Mouse (Mus musculus): Measurements from ENCODE around the gene Fgfr2.

The Fgfr2 gene

DNA sequence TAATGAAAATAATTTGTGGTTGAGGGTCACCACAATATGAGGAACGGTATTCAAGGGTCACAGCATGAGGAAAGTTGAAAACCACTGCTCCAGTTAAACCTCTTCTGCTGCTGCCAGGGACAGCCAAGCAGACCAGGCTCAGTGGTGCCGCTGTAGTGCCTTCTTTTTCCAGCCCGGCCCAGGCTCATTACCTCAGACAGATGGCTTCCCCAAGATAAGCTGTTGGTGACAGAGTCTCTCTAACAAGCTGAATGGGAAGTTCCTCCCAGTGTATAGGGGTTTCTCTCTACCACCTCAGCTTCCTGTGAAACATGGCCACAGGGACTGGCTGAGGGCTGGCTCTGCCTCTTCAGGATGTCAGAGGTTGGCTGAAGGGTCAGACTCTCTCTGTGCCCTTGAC is 1152.9 kb downstream of the Fgfr2 start:
- no peak for DNase-seq (ENCODE audit: low spot score in 2 of 2)

GRCm38 (mm10) chr7:131966916-131967494 is 1156.1 kb downstream of the Fgfr2 start:
- DNase-seq (ENCODE audit: low spot score in 2 of 2), result peak; percentile 20 to 33

- DNase-seq (ENCODE audit: low spot score in 2 of 2), result peak; percentile 36 to 48
Measured at GRCm38 (mm10) chr7:131966023-131966915, 1156.9 kb downstream of the Fgfr2 start, which contains the start of gene Gpr26. Gpr26 (plus strand) TSS chr7:131966460.

DNA sequence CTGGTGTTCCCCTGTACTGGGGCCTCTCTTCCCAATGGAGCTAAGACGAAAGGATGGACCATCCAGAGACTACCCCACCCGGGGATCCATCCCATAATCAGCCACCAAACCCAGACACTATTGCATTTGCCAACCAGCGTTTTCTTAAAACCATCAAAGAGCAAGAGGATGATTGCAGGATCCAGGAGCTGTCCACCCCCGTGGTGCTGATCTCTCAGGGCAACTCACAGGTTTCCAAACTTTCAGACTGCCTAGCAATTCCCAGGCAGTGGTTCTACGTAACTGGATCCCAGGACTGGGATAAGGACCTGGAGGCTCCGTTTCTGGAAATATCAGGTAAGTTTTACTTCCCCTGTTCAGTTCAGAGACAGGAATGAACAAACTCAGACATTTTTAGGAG is 1162.6 kb downstream of the Fgfr2 start:
- no peak for DNase-seq (ENCODE audit: low spot score in 2 of 2)

DNA sequence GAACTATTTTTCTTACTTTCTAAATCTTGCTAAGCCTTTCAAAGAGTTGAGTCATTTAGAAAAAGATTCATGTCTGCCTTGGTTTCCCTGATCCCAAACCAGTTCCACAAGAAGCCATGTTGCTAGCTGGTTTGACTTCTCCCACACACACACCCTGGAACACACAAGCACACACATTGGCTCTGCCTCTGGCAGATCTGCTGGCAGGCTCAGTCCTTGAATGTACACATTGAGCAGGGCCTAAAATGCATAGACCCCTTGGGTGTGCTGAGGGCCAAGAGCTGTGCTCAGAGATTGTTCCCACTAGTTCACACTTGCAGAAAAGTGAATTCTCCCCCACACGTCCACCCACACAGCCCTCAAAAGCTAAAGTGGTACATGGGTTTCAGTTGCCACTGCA is 1164.4 kb downstream of the Fgfr2 start:
- DNase-seq (ENCODE audit: low spot score in 2 of 2), result no peak

- no peak for DNase-seq (ENCODE audit: low spot score in 2 of 2)
Measured at GRCm38 (mm10) chr7:131953402-131953801, 1169.7 kb downstream of the Fgfr2 start.

GRCm38 (mm10) chr7:131951131-131951530 is 1172.0 kb downstream of the Fgfr2 start:
- no peak for DNase-seq (ENCODE audit: low spot score in 2 of 2)

- no peak for DNase-seq (ENCODE audit: low spot score in 2 of 2)
Measured at GRCm38 (mm10) chr7:131937611-131938010, 1185.5 kb downstream of the Fgfr2 start.

GRCm38 (mm10) chr7:131927288-131928050 is 1195.7 kb downstream of the Fgfr2 start:
- no peak for DNase-seq (ENCODE audit: low spot score in 2 of 2)

GRCm38 (mm10) chr7:131917384-131917783 is 1205.8 kb downstream of the Fgfr2 start:
- DNase-seq (ENCODE audit: low spot score in 2 of 2), result no peak

- DNase-seq (ENCODE audit: low spot score in 2 of 2), result peak in 1 of 2 experiments; percentile 26
Measured at GRCm38 (mm10) chr7:131909611-131910010, 1213.5 kb downstream of the Fgfr2 start.

DNA sequence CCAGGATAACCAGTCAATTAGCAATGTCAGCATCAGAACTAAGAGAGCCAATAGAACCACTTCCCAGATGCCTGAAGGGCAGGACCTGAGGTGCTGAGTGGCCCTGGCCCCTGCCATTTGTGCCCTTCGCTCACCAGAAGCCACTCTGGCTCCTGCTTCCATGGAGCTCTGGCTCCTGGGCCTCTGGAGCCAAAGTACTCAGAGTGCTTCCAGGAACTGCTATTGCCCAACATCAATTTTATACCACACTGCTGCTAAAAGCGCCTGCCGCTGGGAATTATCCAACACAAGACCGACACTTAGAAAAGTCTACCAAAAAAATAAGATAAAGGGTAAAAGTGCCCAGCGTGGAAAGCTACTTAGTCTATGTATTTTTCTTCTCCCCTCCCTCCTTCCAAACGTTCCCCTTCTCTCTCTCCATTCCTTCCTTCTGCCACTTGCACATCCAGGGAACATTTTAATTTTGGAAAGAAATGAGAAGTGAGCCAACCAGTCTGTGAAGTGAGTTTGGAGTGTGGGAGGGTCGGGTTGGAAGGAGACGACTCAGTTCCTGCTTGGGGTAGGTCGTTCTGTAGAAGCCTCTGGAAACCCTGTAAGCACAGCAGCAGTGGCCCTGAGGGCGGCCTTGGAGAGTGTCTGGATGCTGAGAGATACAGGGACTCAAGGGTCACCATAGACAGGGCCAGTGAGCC is 1216.5 kb downstream of the Fgfr2 start:
- no peak for DNase-seq (ENCODE audit: low spot score in 2 of 2)

DNA sequence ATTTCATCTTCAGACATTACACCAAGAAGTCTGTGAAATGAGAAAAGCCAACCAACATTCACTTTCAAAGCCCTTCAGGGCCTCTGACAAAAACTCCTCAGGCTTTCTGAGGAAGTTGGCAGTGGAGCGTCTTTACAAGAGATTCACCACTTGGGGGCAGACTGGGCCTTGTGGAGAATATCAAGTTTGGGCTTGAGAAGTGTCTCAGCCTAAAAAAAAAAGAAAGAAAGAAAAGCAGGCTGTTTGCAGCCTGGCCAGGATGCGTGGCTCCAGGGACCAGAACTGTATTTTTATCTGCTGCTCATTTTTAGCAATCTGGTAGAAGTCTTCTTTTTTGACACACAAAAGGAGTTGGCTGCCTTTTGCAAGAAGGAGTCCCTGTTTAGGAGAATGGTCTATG is 1223.8 kb downstream of the Fgfr2 start:
- peak; percentile 69 to 73 for DNase-seq (ENCODE audit: low spot score in 2 of 2)

- peak in 1 of 2 experiments; percentile 29 for DNase-seq (ENCODE audit: low spot score in 2 of 2)
Measured at GRCm38 (mm10) chr7:131897282-131897681, 1225.9 kb downstream of the Fgfr2 start.

- DNase-seq (ENCODE audit: low spot score in 2 of 2), result no peak
Measured at GRCm38 (mm10) chr7:131882824-131883223, 1240.3 kb downstream of the Fgfr2 start.

DNA sequence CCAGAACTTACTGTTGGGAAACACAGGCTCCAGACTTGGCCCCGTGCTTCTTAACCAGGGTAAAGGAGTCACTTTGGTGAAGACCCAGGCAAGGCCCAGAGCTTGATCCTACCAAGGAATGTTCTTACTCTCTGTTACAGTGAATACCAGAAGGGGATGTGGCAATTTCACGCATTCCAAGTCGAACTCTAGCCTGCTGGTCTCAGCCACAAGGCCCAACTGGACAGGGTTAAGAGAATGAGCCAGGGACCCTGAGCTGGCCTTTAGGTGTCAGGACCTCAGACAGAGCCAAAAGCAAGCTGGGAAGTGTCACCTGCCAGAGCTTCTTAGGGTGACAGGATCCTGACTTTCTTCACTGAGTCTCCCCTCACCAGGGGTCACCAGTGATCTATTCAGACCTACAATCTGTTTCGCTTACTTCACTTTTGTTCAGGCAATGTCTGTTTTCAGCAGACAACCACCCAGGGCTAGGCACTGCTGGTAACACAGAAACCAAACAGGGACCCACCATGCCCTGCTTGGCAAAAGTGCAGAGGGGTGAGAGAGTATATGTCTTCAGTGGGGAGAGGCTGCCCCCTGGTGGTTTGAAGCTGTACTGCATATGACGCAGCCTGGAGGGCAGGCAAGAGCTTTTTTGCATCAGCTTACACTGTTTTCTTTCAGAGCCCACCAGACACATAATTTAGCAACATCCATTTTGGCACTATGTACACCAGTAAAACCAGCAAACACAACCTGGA is 1241.1 kb downstream of the Fgfr2 start:
- peak; percentile 32 to 76 for DNase-seq (ENCODE audit: low spot score in 2 of 2)

DNA sequence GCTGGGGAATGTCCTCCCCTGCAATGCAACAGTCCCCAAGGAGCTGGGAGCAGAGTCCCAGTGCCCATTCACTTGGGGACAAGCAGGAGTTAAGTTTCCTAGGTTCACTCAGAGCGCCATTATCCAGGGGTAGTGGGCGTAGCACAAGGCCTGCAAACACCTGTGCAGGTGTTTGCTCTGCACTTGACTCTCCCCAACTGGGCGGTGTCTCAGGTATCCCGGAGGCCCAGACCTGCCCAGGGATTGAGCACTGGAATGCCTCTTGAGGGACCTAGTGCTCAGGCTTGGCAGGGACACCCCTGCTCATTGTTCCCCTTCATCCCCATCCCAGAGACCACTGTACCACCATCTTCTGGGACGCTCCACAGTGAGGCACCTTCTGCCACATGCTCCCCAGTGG is 1243.0 kb downstream of the Fgfr2 start:
- no peak for DNase-seq (ENCODE audit: low spot score in 2 of 2)

DNA sequence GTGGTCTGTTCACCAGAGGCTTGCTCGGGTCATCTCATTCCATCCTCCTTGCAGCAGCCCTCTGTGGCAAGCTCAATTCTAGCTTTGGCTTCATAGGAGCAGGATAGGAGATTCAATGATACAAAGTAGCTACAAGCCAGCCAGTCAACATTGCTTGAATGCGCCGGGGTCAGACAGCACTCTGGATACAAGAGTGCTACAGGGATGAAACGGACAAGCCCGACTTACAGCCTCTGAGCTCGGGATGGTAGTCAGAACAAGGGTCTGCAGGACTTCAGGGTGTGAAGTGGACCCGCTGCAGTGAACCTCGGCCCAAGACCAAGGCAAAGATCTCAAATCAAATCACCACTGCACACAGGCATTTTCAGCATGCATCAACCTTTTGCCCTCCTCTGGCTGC is 1244.3 kb downstream of the Fgfr2 start:
- no peak for DNase-seq (ENCODE audit: low spot score in 2 of 2)

DNA sequence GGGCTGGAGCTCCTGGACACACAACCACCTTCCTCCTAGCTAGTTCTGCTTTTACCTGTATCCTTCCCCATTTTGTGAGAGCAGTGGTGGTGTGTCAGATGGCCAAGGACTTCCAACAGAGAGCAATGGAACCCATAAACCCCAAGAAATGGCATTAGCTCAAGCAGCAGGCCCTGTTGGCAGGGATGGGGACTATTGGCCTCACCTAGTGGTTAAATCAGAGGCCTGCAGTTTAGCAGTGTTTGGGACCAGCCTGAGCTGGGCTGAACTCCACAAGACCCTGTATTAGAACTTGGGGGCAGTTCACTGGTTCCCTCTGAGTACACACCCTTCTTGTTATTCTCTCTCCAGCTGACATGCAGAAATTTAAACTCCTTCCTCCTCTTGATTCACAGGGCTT is 1262.0 kb downstream of the Fgfr2 start:
- DNase-seq (ENCODE audit: low spot score in 2 of 2), result no peak

DNA sequence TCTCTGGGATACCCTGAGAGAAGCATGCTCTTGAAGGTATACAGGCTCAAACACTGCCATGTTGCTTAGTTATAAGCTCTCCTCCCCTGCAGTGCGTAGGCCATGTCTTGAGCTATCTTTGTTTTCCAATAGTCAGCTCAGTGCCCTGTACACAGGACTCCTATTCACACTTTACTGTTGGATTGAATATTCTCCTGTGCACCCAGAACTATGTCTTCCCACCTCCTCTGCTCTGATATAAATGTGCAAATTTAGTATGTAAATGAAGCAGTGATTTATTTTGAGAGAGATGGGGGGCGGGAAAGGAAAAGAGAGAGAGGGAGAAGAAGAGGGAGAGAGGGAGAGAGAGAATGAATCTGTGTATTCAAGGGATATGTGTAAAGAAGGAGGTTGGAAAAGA is 1267.5 kb downstream of the Fgfr2 start:
- DNase-seq (ENCODE audit: low spot score in 2 of 2), result peak in 1 of 2 experiments; percentile 13

DNA sequence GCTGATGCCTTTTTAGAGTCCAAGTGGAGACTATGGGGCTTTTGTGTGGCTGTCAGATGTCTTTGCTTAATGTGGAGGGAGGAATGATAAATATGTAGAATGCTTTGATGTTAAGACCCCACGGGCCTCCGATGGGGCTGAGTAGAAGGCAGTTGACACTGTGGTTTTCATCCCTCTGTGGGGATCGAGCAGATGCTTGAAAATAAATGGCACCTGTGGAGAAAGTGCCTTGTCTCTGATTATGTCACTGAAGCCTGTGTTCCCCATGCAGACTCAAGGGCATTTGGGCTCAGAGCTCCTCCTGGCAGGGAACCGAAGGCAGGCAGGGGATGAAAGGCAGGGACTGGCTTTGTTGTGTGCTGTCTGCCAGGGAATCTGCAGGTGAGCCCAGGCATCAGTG is 1272.6 kb downstream of the Fgfr2 start:
- DNase-seq (ENCODE audit: low spot score in 2 of 2), result no peak
